Mouse (Mus musculus): ENCODE results near the gene Chsy1. TPM values are rescaled to one million over a fixed set of nuclear protein-coding genes. Genes with fewer than 3 reads are reported as not detected.

Gene Chsy1
- polyA plus RNA-seq (2015; fragmentation: Nextera tagmentation; extraction: Ambion mirVana): 12.7 and 13.4 TPM in 2 replicates

DNA sequence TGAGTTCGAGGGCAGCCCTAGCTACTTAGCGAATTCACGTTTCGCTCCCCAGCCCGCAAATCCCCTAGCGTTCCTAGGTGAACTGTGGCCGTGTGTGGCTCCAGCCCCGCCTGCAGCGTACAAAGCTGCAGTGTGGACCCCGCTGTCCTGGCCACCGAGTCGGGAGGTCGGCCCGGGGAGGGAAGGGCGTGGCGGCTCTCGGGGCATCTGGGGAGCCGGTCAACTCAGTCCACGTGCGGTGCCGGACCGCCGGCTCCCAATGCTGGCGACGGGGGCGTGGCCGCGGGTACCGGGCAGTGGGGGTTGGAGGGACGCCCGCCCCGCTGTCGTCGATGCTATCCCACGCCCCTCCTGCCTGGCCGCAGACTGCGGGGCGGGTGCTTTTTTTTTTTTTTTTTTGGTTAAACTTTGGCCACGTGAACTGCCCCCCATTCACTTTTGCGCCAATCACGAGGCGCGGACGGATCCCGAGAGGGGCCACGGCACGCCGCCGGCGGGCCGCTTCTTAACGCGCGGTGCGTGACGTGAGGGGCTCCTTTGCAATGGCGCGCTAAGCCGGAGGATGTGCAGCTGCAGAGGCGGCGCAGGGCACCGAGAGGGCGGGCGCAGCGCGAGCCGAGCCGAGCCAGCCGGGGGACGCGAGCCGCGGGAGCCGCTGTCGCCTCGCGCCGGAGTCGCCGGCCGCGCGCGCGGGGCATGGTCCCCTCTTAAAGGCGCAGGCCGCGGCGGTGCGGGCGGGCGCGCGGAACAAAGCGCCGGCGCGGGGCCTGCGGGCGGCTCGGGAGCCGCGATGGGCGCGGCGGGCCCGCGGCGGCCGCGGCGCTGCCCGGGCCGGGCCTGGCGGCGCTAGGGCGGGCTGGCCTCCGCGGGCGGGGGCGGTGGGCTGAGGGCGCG lies at the start of gene Chsy1:
Gene Chsy1 (plus strand): TSS at position 555 of the 894 bp plus-strand sequence.
- Histone ChIP-seq H3K36me3 (no peaks in the 10 kb centered on the region), H3K4me2 (peak within 1 kb of the TSS; percentile 97), H3K4me1 (replicated peaks) (peaks cover 38% of the 10 kb centered on the region), H3K9ac (peak within 1 kb of the TSS; percentile 86), H3K27me3 (no peaks in the 10 kb centered on the region), H3K4me3 (peak within 1 kb of the TSS; percentile 95), H3K9me3 (replicated peaks) (no peaks in the 10 kb centered on the region), H3K27ac (peak within 1 kb of the TSS; percentile 91)
- WGBS: under 1% methylated on average over 78 of the region's 123 CpGs
- peak; percentile 85 for ATAC-seq (replicated peaks; ENCODE audit: insufficient number of reproducible peaks, insufficient read depth, low FRiP score, low read depth)

- WGBS: under 1% methylated on average over 64 of the region's 64 CpGs
- peak overlapping the region; percentile 74 for H3K27ac ChIP-seq
Observed at GRCm38 (mm10) chr7:66060066-66060956, 49.0 kb upstream of the Chsy1 start.

DNA sequence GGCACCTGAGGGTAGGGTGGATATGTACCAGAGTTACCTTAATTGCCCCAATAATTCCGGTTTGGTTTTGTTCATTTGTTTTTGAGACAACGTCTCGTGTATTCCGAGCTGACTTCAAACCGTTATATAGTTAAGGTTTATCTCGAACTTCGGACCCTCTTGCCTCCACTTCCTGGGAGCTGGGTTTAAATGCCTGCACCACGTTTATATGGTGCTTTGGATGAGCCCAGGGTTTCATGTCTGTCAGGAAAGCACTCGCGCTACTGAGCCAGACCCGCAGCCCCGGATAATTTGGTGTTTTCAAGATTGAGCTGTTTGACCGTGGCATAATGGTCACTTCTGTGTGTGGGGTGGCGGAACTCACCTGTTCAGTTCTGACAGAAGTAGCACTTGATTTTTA lies 48.3 kb upstream of the Chsy1 start:
- H3K4me1 ChIP-seq (replicated peaks): peaks cover 12% of the 10 kb centered on the region
- peak overlapping the region; percentile 78 for H3K4me2 ChIP-seq
- peak overlapping the region; percentile 90 for H3K9ac ChIP-seq
- ATAC-seq (replicated peaks; ENCODE audit: insufficient number of reproducible peaks, insufficient read depth, low FRiP score, low read depth): no peak
- H3K27ac ChIP-seq: no peak overlapping the region
- WGBS: 2% methylated on average over 14 of the region's 14 CpGs
- H3K9me3 ChIP-seq (replicated peaks): no peaks in the 10 kb centered on the region
- H3K4me3 ChIP-seq: peak overlapping the region; percentile 94
- H3K27me3 ChIP-seq: no peaks in the 10 kb centered on the region
- peaks cover 24% of the 10 kb centered on the region for H3K36me3 ChIP-seq

More at GRCm38 (mm10) chr7:66060066-66060956, 49.0 kb upstream of the Chsy1 start:
- no peaks in the 10 kb centered on the region for H3K9me3 ChIP-seq (replicated peaks)
- ATAC-seq (replicated peaks; ENCODE audit: insufficient number of reproducible peaks, insufficient read depth, low FRiP score, low read depth): peak; percentile 91
- H3K36me3 ChIP-seq: peaks cover 19% of the 10 kb centered on the region
- no peaks in the 10 kb centered on the region for H3K27me3 ChIP-seq
- H3K4me3 ChIP-seq: peak overlapping the region; percentile 94
- H3K4me2 ChIP-seq: peak overlapping the region; percentile 78
- peak overlapping the region; percentile 90 for H3K9ac ChIP-seq
- H3K4me1 ChIP-seq (replicated peaks): peaks cover 12% of the 10 kb centered on the region

DNA sequence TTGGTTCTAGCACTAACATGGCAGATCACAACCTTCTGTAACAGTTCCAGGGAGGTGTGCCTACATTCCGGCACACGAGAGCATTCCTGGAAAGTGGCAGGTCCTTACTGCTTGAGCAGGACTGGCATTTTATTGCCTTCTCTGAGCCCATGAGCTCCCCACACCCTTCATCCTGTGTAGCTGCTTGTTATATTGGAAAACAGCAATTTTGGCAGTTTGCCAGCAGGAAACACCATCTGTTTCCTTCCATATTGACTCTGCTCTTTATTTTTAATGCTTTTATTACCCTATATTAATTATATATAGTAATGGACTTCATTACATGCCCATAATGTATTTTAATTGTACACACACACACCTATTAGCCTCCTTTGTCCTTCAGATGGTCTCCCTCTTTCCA lies 32.9 kb upstream of the Chsy1 start:
- Histone ChIP-seq H3K9me3 (replicated peaks) (no peaks in the 10 kb centered on the region), H3K4me2 (no peak overlapping the region), H3K36me3 (peaks cover 46% of the 10 kb centered on the region), H3K4me1 (replicated peaks) (peaks cover 13% of the 10 kb centered on the region), H3K4me3 (no peak overlapping the region), H3K27ac (no peak overlapping the region), H3K9ac (no peak overlapping the region), H3K27me3 (no peaks in the 10 kb centered on the region)
- no peak for ATAC-seq (replicated peaks; ENCODE audit: insufficient number of reproducible peaks, insufficient read depth, low FRiP score, low read depth)
- WGBS: 73% methylated on average over 2 of the region's 2 CpGs

DNA sequence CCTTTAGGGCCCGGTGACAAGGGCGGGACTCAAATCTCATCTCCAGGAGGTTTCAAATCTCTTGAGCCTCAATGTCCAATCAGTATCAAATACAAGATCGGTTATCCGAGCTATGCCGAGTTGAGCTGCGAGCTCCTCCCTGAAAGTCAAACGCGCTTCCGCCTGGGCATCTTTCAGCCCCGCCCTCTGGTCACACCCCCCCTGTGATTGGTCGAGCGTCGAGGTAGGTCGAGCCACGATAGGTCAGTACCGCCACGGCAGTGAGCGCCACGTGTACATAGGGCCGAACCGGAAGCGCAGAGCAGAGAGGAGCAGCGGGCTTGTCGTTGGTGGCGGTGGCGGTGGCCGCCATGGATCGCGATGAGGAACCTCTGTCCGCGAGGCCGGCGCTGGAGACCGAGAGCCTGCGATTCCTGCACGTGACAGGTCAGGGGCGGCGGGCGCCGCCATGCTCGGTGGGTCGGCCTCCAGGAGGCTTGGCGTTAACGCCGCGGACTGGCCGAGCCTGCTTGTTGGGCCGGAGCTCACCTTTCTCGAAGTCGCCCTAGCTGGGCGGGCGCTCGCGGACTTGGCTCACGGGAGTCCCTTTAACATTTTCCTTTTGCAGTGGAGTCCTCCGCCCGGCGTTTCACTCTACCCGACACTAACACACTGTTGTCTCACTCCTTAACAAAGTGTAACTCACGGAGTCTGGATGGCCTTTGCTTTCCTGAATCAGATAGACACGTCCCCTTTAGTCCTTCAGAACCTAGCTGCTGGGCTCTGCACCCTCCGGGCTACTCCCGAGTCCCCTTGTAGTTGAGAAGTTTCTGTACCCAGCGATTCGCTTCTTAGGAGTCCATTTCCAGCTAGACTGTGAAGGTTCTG lies 29.7 kb upstream of the Chsy1 start, which contains the start of gene Selenos:
Gene Selenos (plus strand): TSS at position 286 of the 867 bp plus-strand sequence.
- peaks cover 17% of the 10 kb centered on the region for H3K4me1 ChIP-seq (replicated peaks)
- peaks cover 38% of the 10 kb centered on the region for H3K36me3 ChIP-seq
- H3K9me3 ChIP-seq (replicated peaks): no peaks in the 10 kb centered on the region
- peak within 1 kb of the TSS; percentile 71 for H3K4me3 ChIP-seq
- peak within 1 kb of the TSS; percentile 75 for H3K4me2 ChIP-seq
- peak within 1 kb of the TSS; percentile 68 for H3K9ac ChIP-seq
- WGBS: under 1% methylated on average over 64 of the region's 65 CpGs
- H3K27ac ChIP-seq: peak within 1 kb of the TSS; percentile 79
- peak; percentile 100 for ATAC-seq (replicated peaks; ENCODE audit: insufficient number of reproducible peaks, insufficient read depth, low FRiP score, low read depth)
- H3K27me3 ChIP-seq: no peaks in the 10 kb centered on the region

DNA sequence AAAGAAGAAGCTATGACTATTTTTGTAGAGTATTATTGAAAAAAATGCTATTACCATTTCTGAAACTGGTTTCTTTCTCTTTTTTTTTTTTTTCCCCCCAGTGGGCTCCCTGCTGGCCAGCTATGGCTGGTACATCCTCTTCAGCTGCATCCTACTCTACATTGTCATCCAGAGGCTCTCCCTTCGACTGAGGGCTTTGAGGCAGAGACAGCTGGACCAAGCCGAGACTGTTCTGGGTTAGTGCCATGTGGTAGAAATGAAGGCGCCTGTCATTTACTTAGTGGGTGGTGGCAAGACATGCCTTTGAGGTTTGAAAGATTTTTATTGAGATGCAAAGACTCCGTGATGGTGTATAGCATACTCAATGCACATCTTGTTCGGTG lies 29.1 kb upstream of the Chsy1 start:
- WGBS: 36% methylated on average over 5 of the region's 5 CpGs
- H3K27ac ChIP-seq: peak overlapping the region; percentile 79; the same call in 1 of the 2 replicates

GRCm38 (mm10) chr7:66083757-66084156 lies 25.6 kb upstream of the Chsy1 start:
- 89% methylated on average over 6 of the region's 6 CpGs for WGBS
- ATAC-seq (replicated peaks; ENCODE audit: insufficient number of reproducible peaks, insufficient read depth, low FRiP score, low read depth): no peak
- H3K36me3 ChIP-seq: peaks cover 59% of the 10 kb centered on the region
- no peak overlapping the region for H3K27ac ChIP-seq
- H3K9ac ChIP-seq: no peak overlapping the region
- no peaks in the 10 kb centered on the region for H3K27me3 ChIP-seq
- no peak overlapping the region for H3K4me3 ChIP-seq
- no peak overlapping the region for H3K4me2 ChIP-seq
- H3K9me3 ChIP-seq (replicated peaks): no peaks in the 10 kb centered on the region
- H3K4me1 ChIP-seq (replicated peaks): peaks cover 17% of the 10 kb centered on the region

More for the DNA sequence above, 29.1 kb upstream of the Chsy1 start:
- Histone ChIP-seq H3K9me3 (replicated peaks) (no peaks in the 10 kb centered on the region), H3K36me3 (peaks cover 36% of the 10 kb centered on the region), H3K4me2 (peak overlapping the region; percentile 75), H3K9ac (peak overlapping the region; percentile 68), H3K4me3 (peak overlapping the region; percentile 71), H3K27me3 (no peaks in the 10 kb centered on the region), H3K4me1 (replicated peaks) (peaks cover 18% of the 10 kb centered on the region)
- ATAC-seq (replicated peaks; ENCODE audit: insufficient number of reproducible peaks, insufficient read depth, low FRiP score, low read depth): no peak

GRCm38 (mm10) chr7:66084546-66084945 lies 24.8 kb upstream of the Chsy1 start:
- peaks cover 14% of the 10 kb centered on the region for H3K4me1 ChIP-seq (replicated peaks)
- 72% methylated on average over 7 of the region's 7 CpGs for WGBS
- H3K27me3 ChIP-seq: no peaks in the 10 kb centered on the region
- no peak overlapping the region for H3K27ac ChIP-seq
- H3K4me3 ChIP-seq: no peak overlapping the region
- H3K4me2 ChIP-seq: no peak overlapping the region
- ATAC-seq (replicated peaks; ENCODE audit: insufficient number of reproducible peaks, insufficient read depth, low FRiP score, low read depth): no peak
- no peak overlapping the region for H3K9ac ChIP-seq
- H3K9me3 ChIP-seq (replicated peaks): no peaks in the 10 kb centered on the region
- peaks cover 67% of the 10 kb centered on the region for H3K36me3 ChIP-seq

DNA sequence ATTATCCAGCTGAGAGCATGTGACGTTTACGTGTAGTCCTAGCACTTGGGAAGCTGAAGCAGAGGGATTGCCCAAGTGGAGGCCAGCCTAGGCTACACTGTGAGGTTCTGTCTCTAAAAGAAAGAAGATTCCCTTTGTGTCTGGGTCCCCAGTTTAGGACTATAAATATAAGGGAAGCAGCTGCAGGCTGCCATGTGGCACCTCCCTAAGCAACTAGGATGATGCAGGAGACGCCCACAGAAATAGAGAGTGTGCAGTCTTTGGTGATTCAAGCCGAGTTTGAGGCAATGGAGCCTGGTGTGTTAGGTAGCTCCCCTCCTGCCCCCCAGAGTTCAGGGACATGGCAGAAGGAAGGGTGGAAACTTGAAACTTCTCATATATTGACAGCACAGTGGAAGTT lies 21.7 kb upstream of the Chsy1 start:
- no peaks in the 10 kb centered on the region for H3K27me3 ChIP-seq
- no peaks in the 10 kb centered on the region for H3K9me3 ChIP-seq (replicated peaks)
- no peak overlapping the region for H3K9ac ChIP-seq
- 86% methylated on average over 4 of the region's 4 CpGs for WGBS
- no peak overlapping the region for H3K27ac ChIP-seq
- no peak for ATAC-seq (replicated peaks; ENCODE audit: insufficient number of reproducible peaks, insufficient read depth, low FRiP score, low read depth)
- H3K36me3 ChIP-seq: peaks cover 77% of the 10 kb centered on the region
- 0 out of 2 replicates have a peak, but pooled peaks cover 3% of the 10 kb centered on the region for H3K4me1 ChIP-seq (replicated peaks)
- no peak overlapping the region for H3K4me3 ChIP-seq
- no peak overlapping the region for H3K4me2 ChIP-seq

- no peaks in the 10 kb centered on the region for H3K27me3 ChIP-seq
- H3K4me1 ChIP-seq (replicated peaks): 0 out of 2 replicates have a peak, but pooled peaks cover 3% of the 10 kb centered on the region
- H3K9ac ChIP-seq: no peak overlapping the region
- H3K36me3 ChIP-seq: peaks cover 73% of the 10 kb centered on the region
- WGBS: 84% methylated on average over 2 of the region's 2 CpGs
- H3K27ac ChIP-seq: no peak overlapping the region
- no peaks in the 10 kb centered on the region for H3K9me3 ChIP-seq (replicated peaks)
- ATAC-seq (replicated peaks; ENCODE audit: insufficient number of reproducible peaks, insufficient read depth, low FRiP score, low read depth): no peak
- no peak overlapping the region for H3K4me3 ChIP-seq
- no peak overlapping the region for H3K4me2 ChIP-seq
Observed at GRCm38 (mm10) chr7:66088077-66088476, 21.2 kb upstream of the Chsy1 start.

Data from heart, embryonic 15.5 days (tissue).